Mouse (Mus musculus) 416B (cell line): ENCODE measurements around the gene Umod.

ENCODE experiments used
- DNase-seq: peaks from one replicate; pipeline ENCODE4 v3.0.0; 2011; ENCODE audit warnings: low read depth

Gene Umod

DNA sequence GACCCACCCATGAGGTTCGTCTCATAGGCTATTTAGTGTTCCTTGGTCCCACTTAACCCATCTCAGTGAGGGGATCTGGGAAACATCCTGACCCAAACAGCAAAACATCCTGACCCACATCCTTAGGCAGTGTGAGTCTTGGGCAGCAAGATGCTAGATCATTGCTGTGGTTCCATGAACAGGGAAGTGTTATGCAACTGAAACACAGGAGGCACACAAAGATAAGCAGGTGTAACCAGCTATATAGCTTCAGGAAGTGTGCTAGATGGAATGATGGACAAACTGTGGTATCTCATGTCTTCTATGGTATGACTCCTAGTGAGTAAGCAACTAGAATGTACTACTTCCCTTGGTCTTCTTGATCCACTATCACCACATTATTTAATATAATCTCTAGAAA, 37.1 kb downstream of the Umod start:
- peak; percentile 51 for DNase-seq

DNA sequence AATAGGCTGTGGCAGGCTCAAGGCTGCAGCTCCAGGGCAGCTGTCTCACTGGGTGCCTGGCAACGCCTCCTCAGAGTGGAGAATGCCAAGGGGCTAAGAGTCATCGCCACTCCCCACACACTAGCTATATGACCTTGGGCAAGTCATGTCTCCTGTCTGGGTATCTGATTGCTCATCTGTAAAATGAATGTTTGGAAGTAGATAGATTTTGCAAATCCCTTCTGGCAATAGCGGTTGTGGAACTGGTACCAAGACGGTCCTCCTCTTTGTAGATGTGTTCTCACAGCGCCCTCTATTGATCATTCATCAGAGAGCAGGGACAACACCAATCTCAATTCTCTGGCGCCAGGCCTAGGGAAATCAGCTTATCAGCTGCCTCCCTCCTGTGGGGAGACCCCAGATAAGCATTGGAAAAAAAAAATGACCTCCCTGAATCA, 51.9 kb downstream of the Umod start:
- peak; percentile 48 for DNase-seq

DNA sequence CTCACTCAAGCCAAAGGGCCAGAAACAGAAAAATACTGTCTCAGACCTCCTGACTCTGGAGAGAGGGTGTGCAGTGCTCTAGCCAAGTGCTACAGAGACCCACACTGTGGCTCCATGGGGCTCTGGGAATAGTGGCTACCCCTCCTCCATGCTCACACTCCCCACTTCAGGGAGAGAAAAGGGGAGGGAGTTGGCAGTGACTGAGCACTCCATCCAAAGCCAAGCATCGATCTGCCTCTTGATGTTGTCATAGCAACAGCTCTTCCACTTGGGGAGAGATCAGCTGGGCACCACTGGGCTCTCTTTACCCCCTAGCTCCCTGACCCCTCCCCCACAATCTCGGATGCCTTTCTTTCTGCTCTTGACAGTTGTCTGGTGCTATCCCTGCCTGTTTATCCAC, 58.4 kb downstream of the Umod start:
- DNase-seq: no peak

DNA sequence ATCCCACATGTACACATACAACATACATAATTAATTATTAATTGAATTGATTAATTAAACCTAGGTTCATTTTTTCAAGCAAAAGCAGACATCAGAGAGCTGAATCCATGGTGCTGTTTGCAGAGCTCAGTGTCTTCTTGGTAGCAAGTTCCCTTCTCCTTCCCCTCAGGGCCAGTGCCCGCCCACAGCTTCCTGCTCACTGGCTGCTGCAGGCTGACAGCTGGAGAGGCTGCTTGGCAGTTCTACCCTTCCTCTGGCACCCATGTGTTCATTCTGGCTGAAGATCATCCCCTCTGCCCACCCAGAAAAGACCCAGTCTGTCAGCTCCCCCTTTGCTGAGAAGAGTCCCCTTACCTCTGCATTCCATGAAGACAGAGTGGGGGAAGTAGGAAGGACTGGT, 60.6 kb downstream of the Umod start:
- DNase-seq: no peak
